Mouse (Mus musculus) right cerebral cortex, postnatal 14 days (tissue): ENCODE data around the gene Trim46.

Experiments
- DNase-seq: peaks from one replicate; pipeline ENCODE4 v3.0.0; 2022

Gene Trim46

GRCm38 (mm10) chr3:89208075-89208657, 37.9 kb downstream of the Trim46 start:
- no peak for DNase-seq

GRCm38 (mm10) chr3:89206695-89207094, 39.4 kb downstream of the Trim46 start:
- no peak for DNase-seq

GRCm38 (mm10) chr3:89206079-89206478, 40.0 kb downstream of the Trim46 start:
- DNase-seq, result no peak

- no peak for DNase-seq
These were observed 43.0 kb downstream of the Trim46 start for GRCm38 (mm10) chr3:89203142-89203514.

- DNase-seq, result peak; percentile 79
These were observed 43.6 kb downstream of the Trim46 start, which contains the start of gene Gba for GRCm38 (mm10) chr3:89202253-89203141. Gene Gba, plus strand, starts transcription at chr3:89202928.

GRCm38 (mm10) chr3:89199839-89200238, 46.3 kb downstream of the Trim46 start:
- no peak for DNase-seq

GRCm38 (mm10) chr3:89195979-89196877, 49.9 kb downstream of the Trim46 start:
- peak; percentile 83 for DNase-seq

GRCm38 (mm10) chr3:89193853-89194252, 52.3 kb downstream of the Trim46 start:
- no peak for DNase-seq

- DNase-seq, result no peak
These were observed 52.8 kb downstream of the Trim46 start for GRCm38 (mm10) chr3:89193351-89193750.

- no peak for DNase-seq
These were observed 55.7 kb downstream of the Trim46 start for GRCm38 (mm10) chr3:89190436-89190835.

GRCm38 (mm10) chr3:89188478-89188875, 57.6 kb downstream of the Trim46 start:
- no peak for DNase-seq

- no peak for DNase-seq
These were observed 58.2 kb downstream of the Trim46 start for GRCm38 (mm10) chr3:89187690-89188477.

- DNase-seq, result no peak
These were observed 58.9 kb downstream of the Trim46 start for GRCm38 (mm10) chr3:89187197-89187596.
